In genomic region chr12:72427722-72428126, GRCm38 (mm10) we compare ENCODE assay signal across 9 mouse cellular contexts. TPM values are rescaled to one million over a fixed set of nuclear protein-coding genes. Genes with fewer than 3 reads are reported as not detected.
A peak's percentile ranks its signal among the peaks of the same experiment; 100 is the strongest.
DNase-seq lines count a peak whose midpoint lies in the region; ATAC-seq lines count a peak whose summit lies in the region.
"Had no signal": no experiment of that assay in that cellular context is flagged by ENCODE, and none has a peak within 500 bp of the region (broad histone marks: within the 10 kb centered on the region; RNA-seq: fewer than 3 reads in every experiment).

No protein-coding gene starts in this region.

- no peak overlapping the region for H3K27ac ChIP-seq in intestine, embryonic 14.5 days (ENCODE audit: low read depth)
- no peak overlapping the region for H3K27ac ChIP-seq in intestine, embryonic 15.5 days
- H3K27ac ChIP-seq in kidney, embryonic 14.5 days (ENCODE audit: low read depth, low read length): no peak overlapping the region
- H3K27ac ChIP-seq in limb, embryonic 11.5 days (replicated peaks; ENCODE audit: low read depth, low read length): no peak overlapping the region
- H3K27ac ChIP-seq in midbrain, embryonic 16.5 days (ENCODE audit: low read length): no peak overlapping the region

- H3K4me2 ChIP-seq in intestine, embryonic 14.5 days (ENCODE audit: low read length): no peak overlapping the region
- H3K4me2 ChIP-seq in intestine, embryonic 15.5 days (replicated peaks): no peak overlapping the region
- no peak overlapping the region for H3K4me2 ChIP-seq in kidney, embryonic 14.5 days (replicated peaks; ENCODE audit: low read depth, low read length)
- no peak overlapping the region for H3K4me2 ChIP-seq in limb, embryonic 11.5 days (ENCODE audit: low read depth, severe bottlenecking)
- peak overlapping the region; percentile 35; the same call in 1 of the 2 replicates for H3K4me2 ChIP-seq in midbrain, embryonic 16.5 days (ENCODE audit: low read length)

- ATAC-seq in intestine, embryonic 14.5 days (replicated peaks; ENCODE audit: low FRiP score, low TSS enrichment, low read depth): 0 out of 2 replicates have a peak, but pooled peaks have one; percentile 32
- no peak for ATAC-seq in intestine, embryonic 15.5 days
- peak; percentile 72; the same call in 1 of the 2 replicates for ATAC-seq in kidney, embryonic 14.5 days (ENCODE audit: low FRiP score, low TSS enrichment)
- no peak for ATAC-seq in limb, embryonic 11.5 days (ENCODE audit: insufficient number of reproducible peaks, low FRiP score, low TSS enrichment, low read depth)
- ATAC-seq in midbrain, embryonic 16.5 days: peak; percentile 80; the same call in 1 of the 2 replicates

- no peak overlapping the region for H3K9ac ChIP-seq in intestine, embryonic 14.5 days (ENCODE audit: low read length)
- no peak overlapping the region for H3K9ac ChIP-seq in intestine, embryonic 15.5 days
- no peak overlapping the region for H3K9ac ChIP-seq in kidney, embryonic 14.5 days (ENCODE audit: low read depth, low read length)
- no peak overlapping the region for H3K9ac ChIP-seq in limb, embryonic 11.5 days (ENCODE audit: low read length)
- H3K9ac ChIP-seq in midbrain, embryonic 16.5 days (ENCODE audit: low read depth, low read length): no peak overlapping the region

- H3K36me3 ChIP-seq in intestine, embryonic 14.5 days (ENCODE audit: control insufficient read depth, insufficient read depth, low read length): no peaks in the 10 kb centered on the region
- no peaks in the 10 kb centered on the region for H3K36me3 ChIP-seq in intestine, embryonic 15.5 days
- H3K36me3 ChIP-seq in kidney, embryonic 14.5 days (ENCODE audit: control insufficient read depth, insufficient read depth, low read length): no peaks in the 10 kb centered on the region
- H3K36me3 ChIP-seq in limb, embryonic 11.5 days (ENCODE audit: control insufficient read depth, insufficient read depth, low read length): no peaks in the 10 kb centered on the region
- no peaks in the 10 kb centered on the region for H3K36me3 ChIP-seq in midbrain, embryonic 16.5 days (ENCODE audit: control insufficient read depth, insufficient read depth, low read length)

- peak; percentile 79 for DNase-seq in intestine, embryonic 14.5 days (ENCODE audit: low spot score)
- peak; percentile 83 for DNase-seq in embryo, embryonic 11 days
- DNase-seq in heart, adult 18-20 months: peak; percentile 55 to 78
- DNase-seq in limb, embryonic 11.5 days (ENCODE audit: low spot score): peak; percentile 86
- DNase-seq in spleen, postnatal 4 days (ENCODE audit: low spot score in 2 of 2): peak; percentile 39 to 73

- no peaks in the 10 kb centered on the region for H3K9me3 ChIP-seq in intestine, embryonic 14.5 days (ENCODE audit: control insufficient read depth, low read length)
- no peaks in the 10 kb centered on the region for H3K9me3 ChIP-seq in intestine, embryonic 15.5 days
- no peaks in the 10 kb centered on the region for H3K9me3 ChIP-seq in kidney, embryonic 14.5 days (ENCODE audit: control insufficient read depth, low read length)
- H3K9me3 ChIP-seq in limb, embryonic 11.5 days (ENCODE audit: control insufficient read depth, low read length): no peaks in the 10 kb centered on the region
- H3K9me3 ChIP-seq in midbrain, embryonic 16.5 days (replicated peaks; ENCODE audit: control insufficient read depth, low read length, poor library complexity, severe bottlenecking): no peaks in the 10 kb centered on the region

- H3K4me1 ChIP-seq in intestine, embryonic 14.5 days (replicated peaks; ENCODE audit: control insufficient read depth, insufficient read depth, low read length): no peaks in the 10 kb centered on the region
- H3K4me1 ChIP-seq in intestine, embryonic 15.5 days (replicated peaks): no peaks in the 10 kb centered on the region
- no peaks in the 10 kb centered on the region for H3K4me1 ChIP-seq in kidney, embryonic 14.5 days (ENCODE audit: control insufficient read depth, insufficient read depth, low read length)
- no peaks in the 10 kb centered on the region for H3K4me1 ChIP-seq in limb, embryonic 11.5 days (ENCODE audit: control insufficient read depth, insufficient read depth, low read length)
- no peaks in the 10 kb centered on the region for H3K4me1 ChIP-seq in midbrain, embryonic 16.5 days (ENCODE audit: control insufficient read depth, insufficient read depth, low read length)

- H3K4me3 ChIP-seq in intestine, embryonic 14.5 days (ENCODE audit: low read depth, low read length): no peak overlapping the region
- H3K4me3 ChIP-seq in intestine, embryonic 15.5 days (replicated peaks): no peak overlapping the region
- no peak overlapping the region for H3K4me3 ChIP-seq in kidney, embryonic 14.5 days (ENCODE audit: low read length)
- no peak overlapping the region for H3K4me3 ChIP-seq in limb, embryonic 11.5 days (ENCODE audit: low read depth, low read length)
- H3K4me3 ChIP-seq in midbrain, embryonic 16.5 days (ENCODE audit: low read depth, low read length): no peak overlapping the region
- H3K4me3 ChIP-seq: myocyte had no signal

- WGBS in intestine, embryonic 14.5 days: 23% methylated on average over 11 of the region's 11 CpGs
- 25% methylated on average over 11 of the region's 11 CpGs for WGBS in intestine, embryonic 15.5 days
- 22% methylated on average over 11 of the region's 11 CpGs for WGBS in kidney, embryonic 14.5 days
- WGBS in limb, embryonic 11.5 days: 28% methylated on average over 11 of the region's 11 CpGs
- 23% methylated on average over 11 of the region's 11 CpGs for WGBS in midbrain, embryonic 16.5 days

- no peaks in the 10 kb centered on the region for H3K27me3 ChIP-seq in intestine, embryonic 14.5 days (replicated peaks; ENCODE audit: control insufficient read depth, insufficient read depth, low read length)
- H3K27me3 ChIP-seq in intestine, embryonic 15.5 days (replicated peaks): no peaks in the 10 kb centered on the region
- no peaks in the 10 kb centered on the region for H3K27me3 ChIP-seq in kidney, embryonic 14.5 days (ENCODE audit: control insufficient read depth, insufficient read depth, low read length)
- H3K27me3 ChIP-seq in limb, embryonic 11.5 days (ENCODE audit: control insufficient read depth, insufficient read depth, low read length): no peaks in the 10 kb centered on the region
- H3K27me3 ChIP-seq in midbrain, embryonic 16.5 days (ENCODE audit: control insufficient read depth, insufficient read depth, low read depth, low read length): no peaks in the 10 kb centered on the region

RNA-seq across cellular contexts. Expression of gene Lrrc9, which starts 13.9 kb away (rescaled TPM):
- 0.22 and 0.83 TPM in 2 replicates for polyA plus RNA-seq in intestine, embryonic 14.5 days (2014; fragmentation: Nextera tagmentation; extraction: Ambion mirVana)
- 0.21 and 0.33 TPM in 2 replicates for polyA plus RNA-seq in intestine, embryonic 15.5 days (2015; fragmentation: Nextera tagmentation; extraction: Ambion mirVana)
- under 1 TPM; 0.08 to 0.47 TPM for total RNA-seq in heart, adult 18-20 months (2021)
- 0.80 and 0.96 TPM in 2 replicates for polyA plus RNA-seq in kidney, embryonic 14.5 days (2014; fragmentation: Nextera tagmentation; extraction: Ambion mirVana)
- 0.85 and 0.87 TPM in 2 replicates for polyA plus RNA-seq in limb, embryonic 11.5 days (2014; fragmentation: Nextera tagmentation; extraction: Ambion mirVana)
- 4.0 and 4.8 TPM in 2 replicates for polyA plus RNA-seq in midbrain, embryonic 16.5 days (2015; fragmentation: Nextera tagmentation; extraction: Ambion mirVana)
- polyA plus RNA-seq: myocyte had no signal

RNA-seq across cellular contexts. Expression of gene Rtn1, which starts 18.9 kb away (rescaled TPM):
- 84.3 and 84.9 TPM in 2 replicates for polyA plus RNA-seq in intestine, embryonic 14.5 days (2014; fragmentation: Nextera tagmentation; extraction: Ambion mirVana)
- 72.9 and 74.5 TPM in 2 replicates for polyA plus RNA-seq in intestine, embryonic 15.5 days (2015; fragmentation: Nextera tagmentation; extraction: Ambion mirVana)
- 1 to 10 TPM; 2.8 to 4.6 TPM for total RNA-seq in heart, adult 18-20 months (2021)
- polyA plus RNA-seq in kidney, embryonic 14.5 days (2014; fragmentation: Nextera tagmentation; extraction: Ambion mirVana): 3.2 and 3.6 TPM in 2 replicates
- polyA plus RNA-seq in limb, embryonic 11.5 days (2014; fragmentation: Nextera tagmentation; extraction: Ambion mirVana): 8.4 and 9.3 TPM in 2 replicates
- 3,227 and 3,475 TPM in 2 replicates for polyA plus RNA-seq in midbrain, embryonic 16.5 days (2015; fragmentation: Nextera tagmentation; extraction: Ambion mirVana)
- polyA plus RNA-seq: myocyte had no signal

Comparison
In these comparisons a context has a peak if more than half of its experiments do, and no peak if none do; other contexts are left out.
1. ATAC-seq: peak in intestine, embryonic 14.5 days (single experiment), kidney, embryonic 14.5 days (single experiment) and midbrain, embryonic 16.5 days (single experiment); none in intestine, embryonic 15.5 days (single experiment) and limb, embryonic 11.5 days (single experiment).
2. RNA of gene Rtn1, which starts 18.9 kb away (polyA plus RNA-seq): 3,227 to 3,475 TPM in midbrain, embryonic 16.5 days; 84.3 to 84.9 TPM in intestine, embryonic 14.5 days, 72.9 to 74.5 TPM in intestine, embryonic 15.5 days, 8.4 to 9.3 TPM in limb, embryonic 11.5 days and 3.2 to 3.6 TPM in kidney, embryonic 14.5 days; every median in the first group is over 10 times any median in the second.
3. Peak in every context shown above with its lines, with median percentiles within 50 percentile points of each other: DNase-seq.